Mouse (Mus musculus): ENCODE results near the gene Selenok. TPM values are rescaled to one million over a fixed set of nuclear protein-coding genes. Genes with fewer than 3 reads are reported as not detected.

Selenok gene
- total RNA-seq, 2 experiments from 2014 or later = 117 to 121 TPM

DNA sequence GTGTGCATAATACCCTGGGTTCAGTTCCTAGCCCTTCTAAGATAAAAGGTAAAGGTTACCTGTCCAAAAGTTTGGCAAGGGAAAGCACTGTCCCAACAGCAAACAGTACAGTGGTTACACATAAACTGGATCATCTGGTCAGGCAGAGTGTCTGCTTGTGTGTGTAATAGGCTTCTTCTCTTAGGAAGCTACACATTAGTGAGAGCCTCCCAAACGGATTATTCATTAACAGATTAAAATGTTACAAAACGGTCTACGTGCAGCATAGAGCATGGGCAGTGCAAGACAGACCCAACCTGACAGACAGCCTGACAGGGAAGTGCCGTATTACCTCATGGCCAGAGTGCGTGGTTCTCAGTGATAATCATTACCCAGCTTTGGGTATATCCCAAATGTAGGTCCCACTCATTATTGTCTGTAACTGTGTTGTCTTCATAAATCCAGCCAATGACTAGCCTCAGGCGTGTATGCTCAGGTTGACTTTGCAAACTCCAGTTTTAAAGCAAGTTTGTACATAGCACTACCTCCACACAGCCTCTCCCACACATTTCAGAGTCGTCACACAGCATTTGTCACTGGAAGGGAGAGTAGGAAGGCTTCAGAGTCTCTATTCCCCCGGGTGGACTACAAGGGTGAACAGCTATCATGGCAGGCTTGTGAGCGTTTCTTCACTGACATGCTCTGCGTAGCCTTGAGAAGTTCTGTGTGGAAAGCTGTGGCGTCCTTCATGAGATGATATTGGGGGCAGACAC lies 28.1 kb downstream of the Selenok start:
- no peak for DNase-seq

DNA sequence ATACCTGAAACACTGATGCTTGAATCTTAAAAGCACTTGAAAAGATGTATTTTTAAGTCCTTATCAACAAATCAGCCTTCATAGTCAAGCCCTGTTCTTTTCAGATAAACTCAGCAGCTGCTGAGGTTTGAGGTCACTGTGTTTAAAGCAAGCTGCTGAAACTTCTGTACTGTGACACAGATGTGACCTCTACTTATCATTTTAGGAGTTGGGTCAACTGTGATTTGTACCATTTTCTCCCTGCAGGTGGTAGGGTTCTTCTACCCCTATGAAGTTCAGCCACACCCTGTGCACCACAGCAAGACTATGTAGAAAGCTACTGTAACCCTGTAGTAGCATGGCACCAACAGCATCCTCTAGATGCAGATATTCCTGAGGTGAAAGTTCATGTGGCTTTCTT lies 29.2 kb downstream of the Selenok start:
- no peak for DNase-seq

DNA sequence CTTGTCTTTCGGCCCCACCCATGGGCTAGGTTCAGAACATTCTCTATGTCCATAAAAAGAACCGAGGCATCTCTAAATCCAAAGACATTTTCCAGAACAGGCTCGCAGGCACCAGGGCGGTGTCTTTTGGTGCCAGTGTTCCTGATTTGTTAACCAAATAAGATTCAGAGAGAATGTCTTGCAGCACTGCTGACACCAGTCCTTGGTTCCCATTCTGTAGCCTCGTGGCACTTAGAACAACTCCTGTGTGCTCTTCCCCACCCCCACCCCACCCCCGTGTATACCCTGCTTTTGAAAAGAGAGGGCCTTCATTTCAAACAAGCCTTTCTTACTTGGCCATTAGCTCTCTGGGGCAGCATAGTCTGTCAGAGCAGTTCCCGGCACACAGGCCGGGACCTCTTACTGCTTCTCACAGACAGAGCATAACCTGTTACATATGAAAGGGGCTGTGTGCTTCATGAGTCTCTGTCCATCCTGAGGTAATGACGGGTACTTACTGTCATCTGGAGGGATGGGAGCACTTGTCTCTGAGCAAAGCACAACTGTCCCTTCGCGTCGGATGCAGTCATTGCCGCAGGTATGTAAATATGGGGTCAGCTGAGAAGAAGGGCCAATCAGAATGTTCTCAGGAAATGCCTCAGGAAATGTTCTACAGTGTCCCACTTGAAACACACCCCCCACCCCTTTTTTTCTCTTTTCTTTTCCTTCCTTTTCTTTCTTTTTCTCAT lies 30.8 kb downstream of the Selenok start:
- DNase-seq = no peak

DNA sequence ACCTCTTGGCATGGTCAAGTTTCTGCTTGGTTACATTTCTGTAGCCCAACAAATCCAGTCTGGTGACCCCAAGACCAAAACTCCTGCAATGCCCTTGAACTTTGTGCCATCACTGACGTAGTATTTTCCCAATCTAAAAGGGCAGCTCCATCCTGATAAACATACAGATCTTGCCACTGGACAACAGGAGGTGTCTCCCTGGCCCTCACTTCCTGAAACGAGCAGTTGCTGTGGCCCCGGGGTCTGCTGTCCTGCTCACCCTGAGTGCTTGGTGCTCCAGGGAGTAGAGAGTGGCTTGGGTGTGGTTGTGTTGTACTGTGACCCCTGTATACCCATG lies 31.3 kb downstream of the Selenok start:
- DNase-seq = no peak

DNA sequence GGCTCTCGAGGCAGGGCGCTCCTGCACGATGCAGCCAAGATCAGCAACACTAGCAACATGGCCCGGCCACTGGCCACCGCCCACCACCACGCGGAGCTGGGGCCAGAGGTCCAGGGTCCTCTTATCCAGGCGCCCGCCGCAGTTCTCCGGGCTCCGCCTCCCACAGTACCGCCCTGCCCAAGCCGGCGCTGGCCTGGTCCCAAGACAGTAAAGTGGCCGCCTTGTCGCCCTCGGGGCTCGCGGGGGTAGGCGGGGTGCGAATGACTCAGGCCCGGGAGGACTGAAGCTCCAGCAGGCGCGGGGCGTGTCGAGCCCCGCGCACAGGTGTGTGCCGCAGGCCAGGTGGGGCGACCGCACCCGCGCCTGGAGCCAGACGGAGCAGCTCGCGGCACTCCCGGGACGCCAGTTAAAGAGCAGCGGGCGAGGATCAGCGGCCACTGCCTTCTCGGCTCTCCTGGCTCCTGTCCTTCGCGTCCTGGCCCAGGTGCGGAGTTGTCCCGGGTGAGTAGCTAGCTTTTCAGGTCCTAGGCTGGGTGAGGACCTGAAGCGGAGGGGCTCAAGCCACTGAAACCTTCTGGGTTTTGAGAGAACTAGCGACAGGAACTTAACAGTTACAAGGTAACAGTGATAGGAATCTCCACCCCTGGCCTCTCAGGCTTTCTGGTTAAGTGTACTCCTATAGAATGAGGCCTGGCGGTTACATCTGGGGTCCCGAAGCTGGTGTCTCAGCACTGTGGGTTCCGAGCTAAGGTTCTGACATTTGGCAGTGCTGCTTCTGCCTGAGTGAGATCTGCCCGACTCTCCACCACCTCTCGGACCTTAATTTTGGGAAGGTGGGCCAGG lies 40.8 kb downstream of the Selenok start, which contains the start of the genes Il17rb and Chdh:
Il17rb (minus strand) TSS at position 164 of the 843 bp plus-strand sequence.
Chdh (plus strand) TSS at position 291 of the 843 bp plus-strand sequence.
- DNase-seq = peak; percentile 28 to 30

DNA sequence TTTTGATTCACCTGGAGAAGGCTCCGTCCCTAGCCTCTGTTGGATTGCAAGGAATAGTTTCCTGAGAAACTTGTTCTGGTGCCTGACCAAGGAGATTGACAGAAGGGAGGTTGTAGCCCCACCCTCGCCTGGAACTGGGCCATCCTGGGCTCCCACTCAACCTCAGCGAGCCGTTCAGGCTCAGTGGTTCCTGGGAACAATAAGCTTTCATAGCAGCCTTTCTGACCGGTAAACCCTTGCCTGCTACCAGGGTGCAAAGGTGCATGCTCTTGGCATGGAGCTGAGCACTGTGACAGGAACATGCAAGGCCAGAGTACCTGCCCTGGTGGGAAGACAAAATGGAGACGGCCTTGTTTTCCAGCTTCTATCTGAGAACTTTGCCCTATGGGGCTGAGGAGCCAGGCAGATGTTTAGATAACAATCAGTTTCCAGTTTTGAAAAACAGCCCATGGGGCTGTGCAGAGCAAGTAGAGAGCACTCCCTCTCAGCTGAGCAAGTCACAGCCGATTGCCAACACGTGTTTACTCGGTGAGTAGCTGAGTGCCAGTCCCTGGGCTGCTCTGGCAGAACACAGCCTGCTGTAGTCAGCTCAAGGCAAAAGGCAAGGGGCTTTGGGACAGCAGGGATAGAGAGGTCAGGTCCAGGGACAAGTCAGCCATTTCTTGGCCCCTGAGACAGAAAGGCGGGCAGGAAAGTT lies 41.9 kb downstream of the Selenok start:
- DNase-seq = peak; percentile 65 to 70

DNA sequence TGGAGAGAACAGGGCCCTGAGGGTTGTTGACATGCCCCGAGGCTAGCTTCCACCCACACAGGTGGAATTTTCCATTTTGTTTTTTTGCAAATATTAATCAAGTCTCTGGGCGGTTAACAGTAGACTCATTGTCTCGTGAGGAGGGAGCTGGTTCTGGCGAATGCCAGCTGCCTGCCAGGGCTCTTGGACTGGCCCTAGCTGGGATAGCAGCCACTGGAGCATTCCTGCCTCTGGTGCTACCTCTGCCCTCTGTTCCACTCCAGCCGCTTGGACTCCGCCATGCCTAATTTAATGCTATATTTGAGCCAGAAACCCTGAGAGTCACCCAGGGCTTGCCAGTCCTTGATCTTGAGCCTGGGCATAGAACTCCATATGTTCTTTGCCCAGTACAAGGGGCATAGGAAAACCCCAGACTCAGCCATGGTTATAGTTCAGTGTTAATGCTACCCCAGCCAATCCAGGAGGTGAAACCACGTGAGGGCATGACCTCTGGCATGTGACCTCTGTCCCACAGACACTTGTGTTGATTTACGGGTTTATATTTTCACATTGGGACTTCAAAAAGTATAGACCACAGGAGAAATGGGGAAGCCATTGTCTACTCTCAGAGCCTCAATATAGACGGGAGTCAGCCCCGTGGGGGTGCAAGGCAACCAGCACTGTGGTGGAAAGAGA lies 43.9 kb downstream of the Selenok start:
- peak; percentile 31 to 57 for DNase-seq

DNA sequence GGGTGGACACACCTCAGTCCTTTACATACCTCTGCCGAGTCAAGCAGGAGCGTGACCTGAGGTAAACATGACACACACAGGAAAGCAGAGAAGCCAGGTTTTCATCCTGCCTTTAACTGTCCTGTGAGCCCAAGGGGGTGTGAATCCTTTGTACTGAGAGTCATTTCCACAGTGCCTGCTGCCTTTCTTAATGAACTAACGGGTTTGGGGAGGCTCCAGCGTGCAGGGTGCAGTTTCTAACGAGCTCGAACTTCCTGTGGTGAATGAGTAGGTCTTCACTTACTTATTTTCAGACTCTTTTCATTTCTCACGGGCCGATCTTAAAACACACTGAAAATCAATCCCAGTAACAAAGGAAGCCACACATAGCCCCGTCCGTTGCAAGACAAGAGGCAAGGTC lies 46.4 kb downstream of the Selenok start:
- no peak for DNase-seq

DNA sequence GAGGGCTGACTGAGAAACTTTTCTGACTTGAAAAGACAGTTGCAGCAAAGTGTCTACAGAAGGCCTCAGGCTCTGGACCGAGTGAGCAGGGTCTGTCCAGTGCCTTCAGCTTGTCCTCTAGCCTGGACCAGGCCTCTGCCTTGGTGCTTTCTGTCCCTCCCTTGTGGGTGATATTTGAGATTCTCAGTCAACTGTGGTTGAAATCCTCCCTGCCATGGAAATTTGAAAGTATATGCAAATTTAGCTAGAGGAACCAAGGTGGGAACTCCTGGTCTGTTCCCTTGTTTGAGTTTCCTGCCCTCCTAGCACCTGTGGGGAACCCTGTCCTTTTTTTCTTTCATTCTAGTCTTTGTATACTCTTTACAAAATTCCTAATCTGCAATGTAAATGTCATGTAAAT lies 46.9 kb downstream of the Selenok start:
- no peak for DNase-seq

DNA sequence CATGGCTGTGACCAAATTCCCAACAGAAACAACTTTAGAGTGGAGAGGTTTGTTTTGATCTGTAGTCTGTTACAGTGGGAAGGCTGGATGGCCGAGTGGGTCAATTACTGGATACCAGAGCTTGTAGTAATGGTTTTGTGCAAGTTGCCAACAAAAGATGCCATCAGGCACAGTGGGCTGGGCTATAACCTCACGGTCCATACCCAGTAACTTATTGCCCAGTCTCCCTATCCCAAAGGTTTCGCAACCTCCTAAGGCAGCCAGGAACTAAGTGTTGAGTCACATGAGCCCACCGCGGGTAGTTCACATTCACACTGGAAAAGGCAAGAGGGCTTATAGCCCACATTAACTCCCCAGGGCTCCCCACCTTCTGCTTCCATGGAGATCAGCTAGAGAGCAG lies 48.6 kb downstream of the Selenok start:
- DNase-seq = no peak

DNA sequence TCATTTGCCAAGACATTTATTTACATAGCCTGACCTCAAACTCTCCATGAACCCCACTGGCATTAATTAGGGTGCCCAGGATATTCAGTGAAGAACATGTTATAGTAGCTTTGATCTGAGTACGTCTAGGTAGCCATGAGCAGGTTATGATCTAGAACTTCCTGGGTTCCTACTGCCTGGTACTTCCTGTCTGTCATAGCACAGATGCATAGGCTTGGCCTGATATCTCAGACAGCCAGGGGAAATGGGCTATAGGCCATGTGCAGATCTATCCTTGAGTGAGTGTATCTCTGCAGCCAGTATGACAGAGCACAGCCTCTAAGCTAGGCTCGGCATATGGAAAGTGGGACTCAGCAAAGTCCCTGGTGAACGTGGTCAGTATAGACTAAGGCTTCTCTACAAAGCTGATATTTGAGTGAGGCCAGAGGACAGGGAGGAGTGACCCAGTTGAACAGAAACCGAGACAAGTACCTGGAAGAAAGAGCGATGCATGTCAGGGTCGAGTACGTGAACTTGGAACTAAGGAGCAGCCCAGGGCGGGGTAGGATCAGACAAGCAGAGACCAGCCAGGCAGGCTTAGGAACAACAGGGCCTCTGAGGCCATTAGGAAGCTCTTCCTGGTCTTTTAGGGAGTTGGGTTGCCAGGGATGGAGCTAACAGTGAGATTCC lies 49.8 kb downstream of the Selenok start:
- DNase-seq = no peak

DNA sequence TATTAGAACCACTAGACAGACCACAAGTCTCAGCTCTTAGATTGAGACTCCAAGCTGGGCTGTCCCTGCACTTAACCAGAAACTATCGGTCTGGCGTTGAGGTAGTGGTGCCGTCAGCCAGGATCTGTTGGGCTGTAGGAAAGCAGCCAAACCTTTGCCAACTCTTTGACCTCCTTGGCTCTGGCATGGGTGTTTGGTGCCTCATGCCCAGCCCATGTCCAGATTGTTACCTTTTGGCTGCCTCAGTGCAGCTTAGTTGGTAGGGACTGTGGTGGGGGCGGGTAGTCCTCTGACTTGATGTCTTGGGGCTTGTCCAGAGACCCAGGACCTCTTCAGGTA lies 50.3 kb downstream of the Selenok start:
- DNase-seq = no peak

DNA sequence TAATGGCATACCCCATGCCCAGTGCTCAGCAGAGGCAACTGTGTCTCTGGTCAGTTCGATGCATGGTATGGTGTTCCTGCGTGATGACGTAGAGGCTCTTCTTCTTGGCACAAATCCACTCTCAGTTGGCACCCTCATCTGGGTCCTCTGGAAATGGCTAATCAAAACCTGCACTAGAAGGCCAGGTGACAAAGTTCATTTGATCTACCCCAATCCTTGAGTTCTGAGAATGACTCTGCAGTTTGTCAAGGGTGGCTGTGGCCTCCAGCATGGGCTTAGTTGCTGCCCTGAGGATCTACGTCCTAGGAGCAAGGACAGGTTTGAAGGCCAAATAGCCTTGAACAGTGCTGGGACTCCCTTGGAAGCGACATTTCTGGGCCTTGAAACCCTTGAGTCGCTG lies 50.7 kb downstream of the Selenok start:
- no peak for DNase-seq

DNA sequence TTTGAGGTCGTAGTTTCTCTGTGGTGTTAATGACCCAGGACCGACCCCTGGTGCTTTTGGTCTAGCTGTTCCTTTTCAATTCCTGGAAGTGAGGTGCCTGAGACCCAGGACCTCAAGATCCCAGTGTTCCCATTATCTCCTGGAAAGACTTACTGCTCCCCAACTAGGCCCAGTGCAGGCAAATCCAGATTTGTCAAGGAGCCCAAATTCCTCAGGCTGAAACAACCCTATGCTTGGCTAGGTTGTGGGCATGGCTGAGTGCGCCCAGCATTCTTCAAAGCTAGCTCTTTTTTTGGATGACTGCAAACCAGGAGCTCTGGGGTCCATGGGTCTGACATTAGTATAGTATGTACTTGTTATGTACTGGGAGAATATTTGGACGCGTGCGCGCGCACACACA lies 51.3 kb downstream of the Selenok start:
- no peak for DNase-seq

DNA sequence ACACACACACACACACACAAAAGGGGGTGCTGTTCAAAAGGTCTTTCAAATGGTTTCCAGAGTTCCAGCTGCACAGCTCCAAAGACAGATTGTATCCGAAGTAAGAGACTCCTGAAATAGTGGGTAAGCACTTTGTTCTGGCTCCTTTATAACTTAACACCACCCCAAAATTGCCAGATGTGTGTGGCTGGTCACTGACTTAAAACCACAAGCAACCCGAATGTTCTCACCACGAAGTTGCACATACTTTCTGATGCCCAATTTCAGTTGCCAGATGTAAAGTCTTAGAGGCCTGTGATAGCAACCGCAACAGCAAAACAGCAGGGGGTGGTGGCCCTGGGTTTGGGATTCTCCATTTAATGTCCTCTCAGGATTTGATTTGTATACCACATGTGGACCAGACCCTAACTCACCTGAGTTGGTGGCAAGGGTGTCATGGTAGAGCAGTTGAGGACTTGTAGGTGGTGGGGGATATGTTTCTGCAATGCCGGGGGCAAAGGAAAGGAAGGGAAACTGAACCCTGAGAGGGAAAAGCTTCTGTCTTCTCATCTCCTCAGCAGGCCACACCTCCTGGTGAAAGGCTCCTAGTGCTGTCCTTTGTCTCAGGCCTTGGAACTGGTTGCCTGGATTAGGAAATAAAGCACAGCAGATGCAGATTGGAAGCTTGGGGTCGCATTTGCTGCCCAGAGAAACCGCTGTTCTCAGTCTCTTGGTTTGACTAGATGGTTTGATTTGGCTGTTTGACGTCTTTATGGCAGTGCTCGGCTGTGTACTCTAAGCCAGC lies 51.9 kb downstream of the Selenok start:
- no peak for DNase-seq

DNA sequence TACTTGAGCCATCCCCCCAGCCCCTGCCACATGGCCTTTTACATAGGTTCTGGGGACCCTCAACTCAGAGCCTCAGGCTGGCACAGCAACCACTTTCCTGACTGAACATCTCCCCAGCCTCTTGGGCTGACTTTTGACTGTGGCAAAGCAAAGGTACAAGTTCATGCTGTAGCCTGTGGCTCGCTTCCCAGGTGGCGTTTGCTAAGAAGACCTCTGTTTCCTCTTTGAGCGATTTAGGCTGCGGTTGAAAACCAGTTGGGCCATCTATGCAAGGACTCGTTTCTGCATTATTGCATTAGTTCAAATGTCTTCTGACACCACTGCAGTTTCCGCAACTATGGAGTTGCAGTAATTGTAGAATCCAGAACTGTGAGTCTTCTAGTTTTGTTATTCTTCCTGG lies 54.4 kb downstream of the Selenok start:
- no peak for DNase-seq

DNA sequence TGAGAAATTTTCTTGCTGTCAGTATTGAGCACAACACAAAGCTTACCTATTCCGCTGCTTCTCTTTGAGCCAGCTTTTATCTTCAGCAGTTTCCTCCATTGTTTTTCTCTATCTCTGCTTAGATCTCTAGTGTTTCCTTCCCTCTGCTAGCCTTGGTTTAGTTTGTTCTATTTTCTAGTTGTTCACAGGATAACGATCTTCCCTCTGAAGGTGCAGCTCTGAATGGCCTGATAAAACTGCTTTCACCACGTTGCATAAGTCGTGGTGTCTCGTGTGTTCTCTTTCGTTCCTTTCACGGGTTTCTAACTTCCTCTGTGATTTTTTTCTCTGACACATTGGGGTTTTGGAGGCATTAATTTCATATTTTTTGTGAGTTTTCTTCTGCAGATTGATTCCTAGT lies 56.3 kb downstream of the Selenok start:
- DNase-seq = no peak

Data from layer of hippocampus, postnatal 36 days (tissue).